Mouse (Mus musculus) spleen, adult 2 months (tissue): ENCODE measurements around the gene Klhl8. TPM values are rescaled to one million over a fixed set of nuclear protein-coding genes. Genes with fewer than 3 reads are reported as not detected.

ENCODE experiments used
- DNase-seq, 2 experiments: peaks; one replicate each; pipeline versions ENCODE4 v3.0.0 to v3.0.0-alpha.2; 2012 to 2021; ENCODE audit warnings: low spot score in 2 of 2, low read depth in 1 of 2
- H3K27ac ChIP-seq: fragments of 200-500 bp; 2 replicates; pipeline ENCODE4 v1.5.1; 2012; ENCODE audit warnings: low read length, inconsistent platforms; ENCODE audit not compliant: insufficient read depth
- H3K27me3 ChIP-seq: fragments of 200-500 bp; 2 replicates; pipeline ENCODE4 v1.6.1; 2012; ENCODE audit warnings: mild to moderate bottlenecking, moderate library complexity, low read length, inconsistent platforms; ENCODE audit not compliant: control insufficient read depth, insufficient read depth
- H3K36me3 ChIP-seq: fragments of 200-500 bp; 2 replicates; pipeline ENCODE4 v1.6.1; 2012; ENCODE audit warnings: mild to moderate bottlenecking, low read length, inconsistent platforms; ENCODE audit not compliant: control insufficient read depth, insufficient read depth
- H3K4me1 ChIP-seq: fragments of 200-500 bp; 2 replicates; pipeline ENCODE4 v1.6.1; 2011; ENCODE audit warnings: inconsistent platforms; ENCODE audit not compliant: control insufficient read depth, insufficient read depth, insufficient read length
- H3K4me3 ChIP-seq: fragments of 200-500 bp; 2 replicates; pipeline ENCODE4 v1.5.1; 2011; ENCODE audit warnings: mild to moderate bottlenecking, inconsistent platforms; ENCODE audit not compliant: insufficient read depth, insufficient read length; ENCODE audit errors: extremely low read depth
- CTCF ChIP-seq: fragments of 200-500 bp; IDR thresholded peaks from 2 replicates; pipeline ENCODE4 v1.5.1; 2011; ENCODE audit warnings: mild to moderate bottlenecking, inconsistent platforms; ENCODE audit not compliant: insufficient read depth, insufficient read length, insufficient replicate concordance; ENCODE audit errors: extremely low read depth
- POLR2A ChIP-seq: fragments of 200-500 bp; IDR thresholded peaks from 2 replicates; pipeline ENCODE4 v1.6.1; 2011; ENCODE audit warnings: low read depth, low read length, inconsistent platforms
- WGBS: fragments of 180-500 bp; shearing (Covaris S2); methylation state at CpG from one replicate; pipeline ENCODE4 v1.1.7; 2018; 5-methylcytosine and 5-hydroxymethylcytosine counted together
- polyA plus RNA-seq: library from polyadenylated mRNA; depleted of rRNA; stranded (reverse); fragments of >200 nt; gene quantifications from 2 replicates; pipeline ENCODE4 v1.2.3, GENCODE M21; 2012

Klhl8 gene
- polyA plus RNA-seq, 1 experiment, result 2.0 TPM

GRCm38 (mm10) chr5:103835471-103836147 is 75.5 kb downstream of the Klhl8 start:
- Histone ChIP-seq H3K4me1 (no peaks in the 10 kb centered on the region), H3K4me3 (no peak overlapping the region), H3K27me3 (no peaks in the 10 kb centered on the region), H3K36me3 (peaks cover 49% of the 10 kb centered on the region), H3K27ac (no peak overlapping the region)
- DNase-seq, result no peak
- WGBS, result 91% methylated on average over 15 of the region's 15 CpGs
- no peak for TF ChIP-seq CTCF
- no peak for TF ChIP-seq POLR2A

- TF ChIP-seq CTCF, result no peak
- TF ChIP-seq POLR2A, result no peak
- Histone ChIP-seq H3K4me3 (no peak overlapping the region), H3K27ac (no peak overlapping the region), H3K4me1 (no peaks in the 10 kb centered on the region), H3K27me3 (no peaks in the 10 kb centered on the region), H3K36me3 (peaks cover 59% of the 10 kb centered on the region)
- WGBS, result 96% methylated on average over 1 of the region's 1 CpGs
- DNase-seq, result no peak
Observed at GRCm38 (mm10) chr5:103830886-103831285, 80.2 kb downstream of the Klhl8 start.

GRCm38 (mm10) chr5:103829158-103829557 is 81.9 kb downstream of the Klhl8 start:
- Histone ChIP-seq H3K4me1 (no peaks in the 10 kb centered on the region), H3K27me3 (no peaks in the 10 kb centered on the region), H3K36me3 (peaks cover 45% of the 10 kb centered on the region), H3K27ac (no peak overlapping the region), H3K4me3 (no peak overlapping the region)
- WGBS, result 93% methylated on average over 12 of the region's 12 CpGs
- DNase-seq, result no peak
- TF ChIP-seq POLR2A (no peak), CTCF (no peak)

- DNase-seq, result no peak
- no peak for TF ChIP-seq POLR2A
- TF ChIP-seq CTCF, result no peak
- no peaks in the 10 kb centered on the region for H3K4me1 ChIP-seq
- no peaks in the 10 kb centered on the region for H3K27me3 ChIP-seq
- H3K36me3 ChIP-seq, result peaks cover 41% of the 10 kb centered on the region
- 91% methylated on average over 8 of the region's 8 CpGs for WGBS
- H3K4me3 ChIP-seq, result no peak overlapping the region
- H3K27ac ChIP-seq, result no peak overlapping the region
Observed at GRCm38 (mm10) chr5:103828729-103829128, 82.3 kb downstream of the Klhl8 start.

GRCm38 (mm10) chr5:103828304-103828703 is 82.8 kb downstream of the Klhl8 start:
- H3K4me3 ChIP-seq, result no peak overlapping the region
- no peaks in the 10 kb centered on the region for H3K4me1 ChIP-seq
- no peaks in the 10 kb centered on the region for H3K27me3 ChIP-seq
- WGBS, result 95% methylated on average over 21 of the region's 21 CpGs
- DNase-seq, result no peak
- no peak overlapping the region for H3K27ac ChIP-seq
- no peak for TF ChIP-seq CTCF
- TF ChIP-seq POLR2A, result no peak
- H3K36me3 ChIP-seq, result peaks cover 38% of the 10 kb centered on the region

GRCm38 (mm10) chr5:103822949-103823348 is 88.1 kb downstream of the Klhl8 start:
- peaks cover 17% of the 10 kb centered on the region for H3K36me3 ChIP-seq
- no peak overlapping the region for H3K27ac ChIP-seq
- DNase-seq, result no peak
- H3K4me3 ChIP-seq, result no peak overlapping the region
- TF ChIP-seq POLR2A, result no peak
- TF ChIP-seq CTCF, result no peak
- no peaks in the 10 kb centered on the region for H3K4me1 ChIP-seq
- WGBS, result 94% methylated on average over 5 of the region's 5 CpGs
- H3K27me3 ChIP-seq, result no peaks in the 10 kb centered on the region

- no peak for TF ChIP-seq CTCF
- no peak for TF ChIP-seq POLR2A
- no peaks in the 10 kb centered on the region for H3K27me3 ChIP-seq
- no peak overlapping the region for H3K4me3 ChIP-seq
- H3K27ac ChIP-seq, result no peak overlapping the region
- 89% methylated on average over 13 of the region's 13 CpGs for WGBS
- no peaks in the 10 kb centered on the region for H3K4me1 ChIP-seq
- DNase-seq, result no peak
- H3K36me3 ChIP-seq, result peaks cover 11% of the 10 kb centered on the region
Observed at GRCm38 (mm10) chr5:103821500-103822298, 89.4 kb downstream of the Klhl8 start.
